Mouse (Mus musculus): ENCODE measurements around the gene Plekha7.

DNA sequence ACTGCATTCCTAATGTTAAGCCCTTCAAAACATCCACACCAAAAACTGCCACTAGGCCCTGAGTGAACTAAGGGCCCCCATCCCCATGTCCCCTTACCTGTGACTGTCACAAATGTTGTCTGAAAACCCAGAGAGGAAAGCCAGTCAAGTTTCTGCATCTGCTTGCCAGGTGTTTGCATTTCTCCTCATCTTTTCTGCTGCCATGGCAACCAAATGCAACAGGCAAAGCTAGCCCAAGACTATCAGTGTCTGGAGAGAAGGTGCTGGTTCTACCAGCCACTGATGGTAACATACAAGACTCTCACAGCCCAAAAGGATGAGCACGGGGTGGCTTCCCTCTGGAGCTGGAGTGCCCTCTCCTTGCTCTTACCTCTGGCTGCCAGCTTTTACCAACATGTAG, 121.3 kb downstream of the Plekha7 start:
- TF ChIP-seq POLR2A (IDR thresholded peaks at IDR 0.05; ENCODE audit: borderline replicate concordance, insufficient read depth, low read length) (no peak), CTCF (IDR thresholded peaks at IDR 0.05; ENCODE audit: borderline replicate concordance, insufficient read depth, low read depth, low read length) (no peak)
